Mouse (Mus musculus) gonadal fat pad, adult 2 months (tissue): Measurements from ENCODE around the gene Ints12. TPM values are rescaled to one million over a fixed set of nuclear protein-coding genes. Genes with fewer than 3 reads are reported as not detected.

Experiments used
- DNase-seq: peaks from one replicate; pipeline ENCODE4 v3.0.0-alpha.2; 2012; ENCODE audit warnings: low read depth
- polyA plus RNA-seq: library from polyadenylated mRNA; depleted of rRNA; stranded (reverse); fragments of >200 nt; gene quantifications from 2 replicates; pipeline ENCODE4 v1.2.3, GENCODE M21; 2012; rRNA removed

Ints12 gene
- polyA plus RNA-seq, 1 experiment = 8.7 TPM

DNA sequence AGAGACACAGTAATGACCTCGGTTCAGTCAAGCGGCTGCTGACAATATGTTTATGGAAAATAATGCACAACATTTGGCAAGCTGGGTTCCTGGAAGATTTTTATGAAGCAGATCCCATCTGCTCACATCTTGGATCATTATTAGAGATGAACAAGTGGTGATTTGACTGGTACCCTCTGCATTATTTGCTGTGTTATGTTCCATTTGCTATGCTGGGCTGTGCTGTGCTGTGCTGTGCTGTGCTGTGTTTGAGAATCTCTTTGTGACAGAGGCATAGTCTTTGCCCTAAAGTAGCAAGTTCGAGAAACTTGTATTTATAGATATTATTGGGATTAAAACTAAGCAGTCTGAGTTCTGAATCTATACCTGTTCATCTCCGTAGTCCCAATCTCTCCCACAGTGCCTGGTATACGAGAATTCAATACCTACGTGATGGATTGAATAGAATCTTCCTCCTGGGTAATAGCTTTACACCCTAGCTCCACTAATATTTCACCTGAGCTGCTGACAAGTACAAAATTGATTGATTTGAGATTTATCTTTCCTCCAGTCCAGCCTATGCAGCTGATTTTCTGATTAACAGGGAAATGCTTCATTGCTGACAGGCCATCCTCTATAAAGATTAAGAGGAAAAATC is 53.0 kb downstream of the Ints12 start:
- no peak for DNase-seq

DNA sequence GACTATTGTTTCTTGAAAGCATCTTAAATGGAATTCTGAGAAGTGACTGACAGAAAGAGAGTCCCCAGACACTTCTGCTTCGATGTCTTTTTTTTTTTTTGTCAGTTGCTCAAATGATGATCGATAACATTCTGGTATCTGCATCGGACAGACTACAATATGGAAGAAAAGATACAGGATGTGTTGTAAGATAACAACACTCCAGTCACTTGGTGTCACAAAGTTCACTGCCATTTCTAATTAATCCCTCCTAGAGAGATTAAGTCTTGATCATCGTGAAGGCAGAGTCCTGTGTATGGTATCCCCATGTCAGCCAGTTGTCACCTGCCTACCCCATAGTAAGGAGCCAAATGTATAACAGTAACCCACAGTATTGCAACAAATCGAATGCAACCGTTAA is 60.0 kb downstream of the Ints12 start:
- DNase-seq = no peak

DNA sequence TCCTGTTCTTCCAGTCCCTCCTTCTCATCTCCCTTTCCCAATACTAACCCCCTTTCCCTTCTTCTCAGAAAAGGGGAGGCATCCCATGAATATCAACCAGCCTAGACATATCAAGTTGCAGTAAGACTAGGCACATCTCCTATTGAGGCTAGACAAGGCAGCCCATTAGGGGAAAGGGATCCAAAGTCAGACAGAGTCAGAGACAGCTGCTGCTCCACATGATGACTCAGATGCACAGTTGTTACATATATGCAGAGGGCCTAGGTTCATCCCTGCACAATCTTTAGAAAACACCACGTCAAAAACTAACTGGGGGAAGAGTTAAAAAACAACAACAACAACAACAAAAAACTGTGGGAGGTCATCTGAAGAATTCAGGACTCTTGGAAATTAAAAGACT is 61.2 kb downstream of the Ints12 start:
- DNase-seq = no peak

DNA sequence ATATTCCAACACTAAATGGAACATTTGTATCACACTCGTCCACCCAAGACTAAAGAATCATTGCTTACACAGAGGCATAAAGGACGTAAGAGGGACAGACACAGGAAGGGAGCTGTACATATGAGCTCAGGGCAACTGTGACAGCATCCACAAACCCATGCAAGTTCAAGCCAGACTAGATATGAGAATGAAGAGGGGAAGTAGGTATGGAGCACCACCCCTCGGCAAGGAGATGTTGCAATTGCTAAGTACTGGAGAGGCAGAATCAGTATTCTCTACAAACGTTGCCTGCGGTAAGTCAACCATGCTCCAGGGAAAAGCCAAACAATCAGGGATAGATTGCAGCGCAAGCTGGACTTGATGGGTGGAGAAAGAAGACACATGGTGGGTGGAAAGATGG is 62.0 kb downstream of the Ints12 start:
- no peak for DNase-seq

DNA sequence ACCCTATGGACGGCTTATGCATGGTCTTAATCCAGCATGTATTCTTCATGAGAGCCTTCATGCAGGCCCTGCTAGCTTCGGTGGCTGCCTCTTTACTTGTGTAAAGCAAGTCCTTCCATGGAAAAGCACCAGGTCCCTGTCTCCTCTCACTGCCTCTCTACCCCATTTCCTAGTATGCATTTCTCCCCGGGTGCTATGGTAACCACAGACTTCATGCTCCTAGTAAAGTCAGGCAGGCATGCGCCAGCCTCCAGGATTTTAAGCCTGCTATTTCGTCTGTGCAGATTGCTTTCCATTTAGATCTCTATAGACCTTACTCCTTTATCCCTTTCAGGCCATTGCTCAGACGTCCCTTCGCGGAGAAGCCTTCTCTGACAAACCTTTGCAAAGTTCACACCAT is 63.0 kb downstream of the Ints12 start:
- no peak for DNase-seq

DNA sequence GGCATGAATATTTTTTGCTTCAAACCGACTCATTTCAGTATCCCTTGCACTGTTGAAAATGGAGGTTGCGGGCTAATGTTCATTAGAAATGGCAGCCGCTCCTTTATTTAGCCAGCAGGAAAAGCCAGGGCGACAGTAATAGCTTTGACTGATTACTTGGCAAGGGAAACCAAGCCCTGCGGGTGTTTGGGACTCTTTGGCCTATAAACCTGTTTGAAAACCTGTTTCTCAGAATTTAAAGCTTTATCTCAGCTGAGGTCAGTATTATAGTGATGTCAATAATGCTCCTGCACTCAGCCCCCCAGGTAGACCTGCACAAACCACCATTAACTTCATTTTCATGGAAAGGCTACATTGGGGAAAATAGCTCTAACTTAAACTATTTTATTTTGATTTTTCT is 66.6 kb downstream of the Ints12 start:
- peak; percentile 34 for DNase-seq

Other genes starting within 250 kb of the Ints12 start
- 20.8 and 28.8 TPM in 2 replicates for gene Npnt, start 141.5 kb upstream of the Ints12 start, polyA plus RNA-seq
- gene Gstcd, start 193 bp downstream of the Ints12 start, polyA plus RNA-seq = 3.8 and 5.1 TPM in 2 replicates
- 4.7 and 5.2 TPM in 2 replicates for gene Arhgef38, start 143.1 kb downstream of the Ints12 start, polyA plus RNA-seq
- 37.6 and 51.5 TPM in 2 replicates for gene Ppa2, start 218.3 kb downstream of the Ints12 start, polyA plus RNA-seq